Mouse (Mus musculus): ENCODE data around the gene Cd5l.

DNA sequence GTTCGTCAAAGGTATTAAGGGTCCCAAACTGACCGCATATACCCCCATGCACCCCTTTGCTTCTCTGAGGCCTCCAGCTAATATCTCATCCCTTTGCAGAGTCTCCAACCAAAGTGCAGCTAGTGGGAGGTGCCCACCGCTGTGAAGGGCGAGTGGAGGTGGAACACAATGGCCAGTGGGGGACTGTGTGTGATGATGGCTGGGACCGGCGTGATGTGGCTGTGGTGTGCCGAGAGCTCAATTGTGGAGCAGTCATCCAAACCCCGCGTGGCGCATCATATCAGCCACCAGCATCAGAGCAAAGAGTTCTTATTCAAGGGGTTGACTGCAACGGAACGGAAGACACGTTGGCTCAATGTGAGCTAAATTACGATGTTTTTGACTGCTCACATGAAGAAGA is 8.0 kb downstream of the Cd5l start:
- TF ChIP-seq CTCF (IDR thresholded peaks at IDR 0.05; ENCODE audit: borderline replicate concordance, insufficient read depth, low read depth, low read length) = no peak
- TF ChIP-seq POLR2A (IDR thresholded peaks at IDR 0.05; ENCODE audit: borderline replicate concordance, insufficient read depth, low read length) = no peak

Data from cerebellum, adult 2 months (tissue).